Mouse (Mus musculus): ENCODE measurements around the gene Gucy1b2.

Gene Gucy1b2

DNA sequence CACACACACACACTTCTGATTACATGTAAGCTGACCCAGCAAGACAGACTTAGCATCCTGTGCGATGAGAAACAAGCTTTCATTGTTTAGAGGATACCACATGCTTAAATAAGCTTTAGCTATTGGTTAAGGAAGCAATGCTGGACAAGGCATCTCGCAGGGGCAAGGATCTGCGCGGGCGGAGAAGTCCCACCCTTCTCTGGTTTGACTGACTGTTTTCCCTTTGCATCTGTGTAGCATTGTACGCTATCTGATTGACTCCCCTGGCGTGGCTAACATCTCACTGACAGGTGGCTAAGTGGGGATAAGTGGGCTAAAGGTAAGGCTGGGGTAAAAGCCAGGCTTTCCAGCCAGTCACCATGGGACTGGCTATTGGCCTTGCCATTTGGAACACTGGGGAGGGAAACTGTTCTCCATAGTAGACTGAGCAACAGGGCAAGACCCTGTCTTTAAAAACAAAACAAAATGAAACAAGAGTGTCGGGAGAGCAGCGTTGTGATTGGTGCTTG is at the start of gene Gucy1b2:
Gucy1b2 (minus strand) TSS at position 51 of the 509 bp plus-strand sequence.
- no peak for DNase-seq (ENCODE audit: low spot score)

DNA sequence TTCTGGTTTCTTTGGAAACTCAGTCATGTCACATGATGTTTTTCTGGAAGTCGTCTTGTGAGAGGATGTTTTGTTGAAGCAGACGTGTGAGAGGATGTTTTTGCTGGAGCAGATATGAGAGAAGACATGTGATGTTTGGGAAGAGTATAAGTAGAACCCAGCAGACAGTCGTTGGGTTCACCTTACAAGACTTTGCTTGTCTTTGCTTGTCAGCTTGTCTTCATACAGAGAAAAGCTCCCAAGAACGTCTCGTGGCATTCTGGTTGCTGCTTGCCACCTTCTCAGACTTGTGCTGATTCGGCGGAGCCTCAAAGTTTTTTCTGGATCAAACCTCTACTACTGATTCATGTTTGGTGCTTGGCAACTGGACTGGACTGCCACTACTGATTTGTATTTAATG is 41.3 kb upstream of the Gucy1b2 start:
- DNase-seq (ENCODE audit: low spot score), result no peak

DNA sequence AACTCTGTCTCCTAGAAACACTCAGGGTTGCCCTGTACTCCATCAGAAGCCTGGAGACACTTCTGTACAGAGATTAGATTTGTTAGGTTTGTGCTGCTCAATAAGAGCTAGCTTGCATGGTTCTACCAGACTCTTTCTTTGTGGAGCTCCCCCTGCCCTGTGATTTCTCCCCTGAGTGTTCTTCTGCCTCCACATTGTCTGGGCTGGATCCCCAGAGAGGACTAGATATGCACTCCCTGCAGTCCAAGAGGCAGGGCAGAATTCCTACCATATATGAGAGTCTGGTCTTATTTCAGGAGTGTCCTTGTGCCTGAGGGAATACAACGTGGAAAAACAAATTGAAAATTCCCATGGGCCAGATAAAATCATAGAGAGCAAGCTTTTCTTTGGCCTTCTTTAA is 40.4 kb upstream of the Gucy1b2 start:
- DNase-seq (ENCODE audit: low spot score), result no peak

GRCm38 (mm10) chr14:62493456-62493855 is 37.4 kb upstream of the Gucy1b2 start:
- DNase-seq (ENCODE audit: low spot score), result no peak

- DNase-seq (ENCODE audit: low spot score), result peak; percentile 52
Observed at GRCm38 (mm10) chr14:62492196-62492850, 36.2 kb upstream of the Gucy1b2 start.

- DNase-seq (ENCODE audit: low spot score), result no peak
Observed at GRCm38 (mm10) chr14:62488270-62488669, 32.2 kb upstream of the Gucy1b2 start.

GRCm38 (mm10) chr14:62481381-62481780 is 25.3 kb upstream of the Gucy1b2 start:
- no peak for DNase-seq (ENCODE audit: low spot score)

GRCm38 (mm10) chr14:62479395-62479794 is 23.3 kb upstream of the Gucy1b2 start:
- DNase-seq (ENCODE audit: low spot score), result no peak

DNA sequence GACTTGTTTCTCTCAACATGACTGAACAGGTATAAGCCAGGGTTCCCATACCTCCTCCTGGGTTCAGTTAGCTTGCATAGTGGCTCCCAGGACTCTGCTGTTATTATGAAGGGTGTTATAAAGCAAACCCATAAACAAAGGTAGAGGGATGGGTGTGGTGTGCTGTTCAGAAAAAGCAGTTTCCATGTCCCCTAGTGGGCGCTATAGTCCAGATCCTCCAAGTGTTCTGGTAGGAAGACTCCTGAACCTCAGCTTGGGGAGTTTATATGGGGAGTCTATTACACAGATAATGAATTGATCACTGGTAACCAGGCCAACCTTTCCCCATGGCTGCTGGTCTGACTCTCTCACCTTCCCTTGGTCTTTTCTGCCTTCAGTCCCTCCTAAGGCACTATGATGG is 18.4 kb upstream of the Gucy1b2 start:
- no peak for DNase-seq (ENCODE audit: low spot score)

DNA sequence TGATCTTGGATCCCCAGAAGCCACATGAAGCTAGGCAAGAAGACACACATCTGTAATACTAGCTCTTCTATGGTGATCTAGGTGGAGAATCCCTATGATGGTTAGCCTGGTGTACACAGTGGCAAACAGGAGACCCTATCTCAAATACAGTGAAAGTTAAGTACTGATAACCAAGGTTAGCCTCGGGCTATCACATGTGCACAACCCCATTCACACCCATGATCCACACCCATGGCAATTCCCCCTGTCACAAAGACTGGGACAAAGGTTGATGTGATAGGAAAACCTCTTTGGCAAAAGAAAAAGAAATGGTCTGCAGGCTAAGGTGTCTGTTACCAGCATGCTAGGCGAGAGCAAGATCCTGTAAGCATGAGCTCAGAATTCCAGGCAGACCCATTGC is 16.0 kb upstream of the Gucy1b2 start:
- DNase-seq (ENCODE audit: low spot score), result no peak

DNA sequence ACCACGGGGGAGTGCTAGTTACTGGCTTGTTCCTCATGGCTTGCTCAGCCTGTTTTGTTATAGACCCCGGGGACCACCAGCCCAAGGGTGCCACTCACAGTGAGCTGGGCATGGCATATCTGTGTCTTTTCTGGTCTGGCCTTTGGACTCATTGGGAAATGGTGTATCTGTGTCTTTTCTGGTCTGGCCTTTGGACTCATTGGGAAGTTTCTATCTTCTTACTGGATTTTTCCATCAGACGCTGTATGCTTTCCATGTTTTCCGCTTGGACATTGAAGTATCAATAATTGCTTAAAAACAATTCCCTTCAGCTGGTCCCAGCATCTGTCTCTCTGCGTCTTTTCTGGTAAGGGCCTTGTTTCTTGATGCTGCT is 12.7 kb upstream of the Gucy1b2 start:
- DNase-seq (ENCODE audit: low spot score), result no peak

- DNase-seq (ENCODE audit: low spot score), result no peak
Observed at GRCm38 (mm10) chr14:62468119-62468752, 12.1 kb upstream of the Gucy1b2 start.

DNA sequence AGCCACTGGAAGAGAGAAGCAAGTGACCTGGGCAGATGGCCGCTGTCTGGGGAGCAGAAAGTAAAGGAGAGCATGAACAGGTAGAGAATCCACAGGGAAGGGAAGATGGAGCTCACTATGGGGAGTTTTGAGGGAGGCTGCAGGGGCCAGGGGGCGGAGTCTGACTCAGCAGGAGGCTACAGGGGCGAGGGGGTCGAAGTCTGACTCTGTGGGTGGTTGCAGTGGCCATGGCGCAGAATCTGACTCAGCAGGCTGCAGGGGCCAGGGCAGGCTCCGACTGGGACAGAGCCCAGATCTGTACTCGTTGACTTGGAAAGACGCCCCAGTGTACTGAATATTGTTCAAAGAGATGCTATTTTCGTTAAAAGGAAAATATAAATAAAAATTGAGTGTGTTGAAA is 8.9 kb upstream of the Gucy1b2 start:
- peak; percentile 11 for DNase-seq (ENCODE audit: low spot score)

DNA sequence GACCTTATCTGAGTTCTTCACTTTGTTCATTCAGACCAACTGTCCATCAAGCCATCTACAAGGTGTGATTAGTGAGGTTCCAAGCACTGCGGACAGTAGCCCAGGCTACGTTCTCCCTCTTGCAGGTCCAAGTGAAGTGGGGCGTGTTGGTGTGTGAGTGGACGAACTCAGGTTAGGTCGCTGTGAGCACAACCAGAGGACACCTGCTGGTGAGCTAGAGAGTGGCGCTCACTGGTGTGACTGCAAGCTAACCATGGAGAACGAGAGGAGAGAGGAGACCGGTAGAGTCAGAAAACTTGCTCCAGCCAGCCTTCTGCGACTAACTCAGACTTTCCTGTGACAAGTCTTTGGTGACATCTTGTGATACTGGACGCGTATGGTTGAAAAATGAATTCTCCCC is 3.5 kb upstream of the Gucy1b2 start:
- no peak for DNase-seq (ENCODE audit: low spot score)

DNA sequence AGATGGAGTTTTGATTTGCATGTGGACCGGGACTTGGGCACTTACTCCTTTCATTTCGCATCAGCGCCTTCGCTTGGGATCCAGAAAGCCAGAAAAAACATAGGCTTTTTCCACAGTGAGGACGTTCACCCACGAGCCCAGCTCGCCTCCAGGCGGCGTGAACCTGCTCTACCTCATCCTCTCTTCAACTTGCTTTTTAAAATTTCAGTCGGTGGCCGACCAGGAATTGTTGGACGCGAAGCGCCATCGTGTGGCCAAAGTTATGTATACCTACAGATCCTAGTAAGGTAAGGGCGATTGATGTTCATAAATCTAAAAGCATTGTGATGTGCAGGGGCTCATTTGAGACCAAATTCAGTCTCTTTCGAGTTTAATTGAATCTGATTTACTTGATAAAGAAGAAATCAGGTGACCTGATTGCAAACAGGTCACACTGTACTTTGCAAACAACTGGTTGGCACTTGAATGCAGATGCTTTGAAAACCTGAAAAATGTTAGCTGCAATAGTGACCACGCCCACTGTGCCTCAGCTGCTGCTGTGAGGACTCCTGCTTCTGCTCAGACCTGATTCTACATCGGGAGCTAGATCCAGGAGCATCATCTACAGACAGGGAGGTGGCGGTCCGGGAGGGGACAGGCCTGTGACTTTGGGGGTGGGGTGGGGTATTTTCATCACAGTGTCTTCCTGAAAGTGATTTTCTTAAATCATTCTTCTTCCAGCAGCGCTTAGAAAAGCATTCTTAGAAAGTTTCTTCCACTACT is 1.5 kb upstream of the Gucy1b2 start:
- peak; percentile 83 for DNase-seq (ENCODE audit: low spot score)

DNA sequence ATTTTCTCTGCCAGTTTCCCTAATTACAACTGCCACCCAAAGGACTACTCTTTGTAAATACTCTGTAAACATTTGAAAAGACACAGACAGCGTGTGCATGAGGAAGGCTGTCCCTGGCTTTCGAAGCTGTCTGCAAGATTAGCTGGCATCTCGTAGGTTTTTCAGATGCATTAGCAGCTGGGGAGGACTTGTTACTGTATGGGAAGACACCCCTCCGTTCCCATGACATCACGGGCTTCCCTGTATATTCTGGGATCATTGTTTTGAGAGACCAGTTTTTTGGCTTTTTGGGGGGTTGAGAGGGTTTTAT is 564 bp downstream of the Gucy1b2 start:
- DNase-seq (ENCODE audit: low spot score), result no peak

DNA sequence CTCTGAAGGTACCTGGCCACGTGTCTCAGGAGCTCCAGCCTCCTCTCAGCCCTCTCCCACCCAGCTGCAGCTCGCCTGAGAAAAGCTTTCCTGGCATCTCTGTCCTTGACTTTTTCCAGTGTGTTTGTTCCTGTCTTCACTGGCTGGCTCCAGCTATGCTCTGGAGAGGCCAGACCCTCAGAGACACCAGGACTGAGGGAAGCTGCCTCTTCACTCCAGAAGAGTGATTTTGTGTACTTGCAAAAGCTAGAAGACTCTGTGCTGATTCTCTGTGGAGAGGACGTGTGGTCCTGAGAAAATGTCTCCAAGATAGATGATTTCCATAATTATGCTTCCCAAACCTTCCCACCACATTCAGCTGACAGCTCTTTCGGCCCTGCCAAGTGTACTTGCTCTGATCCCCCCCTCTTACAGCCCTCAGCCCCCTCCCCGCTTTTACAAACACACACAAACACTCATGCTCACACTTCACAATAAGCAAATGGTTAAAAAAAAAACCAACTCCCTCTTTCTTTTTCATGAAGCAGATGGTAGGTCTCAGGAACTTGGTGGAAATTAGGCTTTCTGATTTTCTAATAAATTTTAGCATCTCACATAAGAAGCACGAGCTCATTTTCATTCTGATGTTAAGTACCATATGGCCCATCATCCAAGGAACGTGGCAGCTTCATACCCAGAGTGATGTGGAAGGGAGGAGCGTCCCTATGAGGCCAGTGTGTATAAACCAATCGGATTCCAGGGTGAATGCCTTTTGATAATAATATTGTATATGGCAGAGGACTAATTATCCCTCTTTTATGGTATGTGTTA is 1.1 kb downstream of the Gucy1b2 start:
- DNase-seq (ENCODE audit: low spot score), result no peak

- no peak for DNase-seq (ENCODE audit: low spot score)
Observed at GRCm38 (mm10) chr14:62454136-62454535, 2.0 kb downstream of the Gucy1b2 start.

DNA sequence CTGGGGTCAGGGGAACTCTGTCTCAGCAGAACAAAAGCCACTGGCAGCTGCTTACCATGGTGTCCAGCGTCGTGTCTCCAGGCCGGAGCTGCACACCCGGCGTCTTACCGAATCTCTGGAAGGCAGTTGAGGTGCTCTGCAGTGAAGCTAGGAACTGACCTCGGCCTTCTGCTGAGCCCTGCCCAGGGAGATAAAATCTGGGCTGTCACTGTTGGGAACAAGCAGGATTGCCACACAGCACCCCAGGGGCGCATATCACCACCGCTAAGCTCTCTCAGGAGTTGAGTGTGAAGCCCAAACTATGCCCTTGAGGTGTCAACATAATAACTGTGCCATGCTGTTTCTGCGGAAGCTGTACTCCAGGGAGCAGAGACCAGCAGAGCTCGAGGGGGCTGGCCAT is 2.8 kb downstream of the Gucy1b2 start:
- DNase-seq (ENCODE audit: low spot score), result no peak

DNA sequence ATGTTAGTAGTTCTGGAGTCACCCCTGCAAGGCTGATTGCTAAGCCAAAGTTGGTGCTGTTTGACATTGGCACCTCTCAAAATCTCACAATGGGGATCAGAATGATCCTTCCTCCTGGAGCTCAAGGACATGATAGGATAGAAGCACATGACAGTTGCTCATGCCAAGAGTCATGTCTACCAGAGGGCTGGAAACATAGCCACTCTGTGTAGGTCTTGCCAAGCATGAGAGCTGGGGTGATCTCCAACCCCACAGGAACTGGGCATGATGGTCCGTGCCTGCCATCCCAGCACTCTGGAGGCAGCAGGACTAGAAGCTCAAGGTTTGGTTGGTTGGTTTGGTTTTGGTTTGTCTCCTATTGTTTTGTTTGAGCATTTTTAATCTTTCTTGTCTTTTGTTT is 5.4 kb downstream of the Gucy1b2 start:
- no peak for DNase-seq (ENCODE audit: low spot score)

DNA sequence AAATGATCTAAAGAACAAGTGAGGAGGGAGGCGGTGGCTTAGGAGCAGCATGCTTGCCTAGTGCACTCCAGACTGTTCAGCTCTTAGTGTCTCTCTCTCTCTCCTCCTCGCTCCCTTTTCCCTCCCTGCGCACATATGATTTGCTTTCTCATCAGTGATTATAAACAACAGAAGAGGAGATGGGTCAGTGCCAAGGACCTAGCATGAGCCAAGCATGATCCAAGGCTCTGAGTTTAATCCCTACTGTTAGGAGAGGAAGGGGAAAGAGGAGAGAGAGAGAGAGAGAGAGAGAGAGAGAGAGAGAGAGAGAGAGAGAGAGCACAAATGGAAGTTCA is 8.9 kb downstream of the Gucy1b2 start:
- DNase-seq (ENCODE audit: low spot score), result no peak

GRCm38 (mm10) chr14:62446385-62447213 is 9.5 kb downstream of the Gucy1b2 start:
- no peak for DNase-seq (ENCODE audit: low spot score)

Measured in ovary, postnatal 14 days (tissue).